Mouse (Mus musculus) lung, postnatal 36 days (tissue): ENCODE data around the gene Sema3f.

Experiments used
- DNase-seq: peaks from one replicate; pipeline ENCODE4 v3.0.0; 2022; ENCODE audit warnings: mixed read lengths

The Sema3f gene

DNA sequence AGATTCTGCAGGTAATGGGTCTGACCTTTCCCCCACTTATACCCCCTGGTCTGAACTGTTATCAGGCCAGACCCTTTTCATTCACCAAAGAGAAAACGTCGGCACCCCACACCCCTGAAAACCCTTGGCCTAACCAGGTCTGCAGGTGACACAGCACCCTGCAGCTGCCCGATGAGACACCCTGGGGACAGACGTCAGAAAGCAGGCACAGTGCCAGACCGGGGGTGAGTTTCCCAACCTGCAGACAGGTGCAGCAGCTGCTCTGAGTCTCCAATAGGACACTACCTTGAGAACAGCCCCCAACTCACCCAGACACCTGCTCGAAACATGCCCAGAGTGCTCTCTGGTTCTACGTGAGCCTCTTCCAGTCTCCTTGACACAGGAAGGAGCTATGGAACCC, 21.3 kb downstream of the Sema3f start:
- no peak for DNase-seq

DNA sequence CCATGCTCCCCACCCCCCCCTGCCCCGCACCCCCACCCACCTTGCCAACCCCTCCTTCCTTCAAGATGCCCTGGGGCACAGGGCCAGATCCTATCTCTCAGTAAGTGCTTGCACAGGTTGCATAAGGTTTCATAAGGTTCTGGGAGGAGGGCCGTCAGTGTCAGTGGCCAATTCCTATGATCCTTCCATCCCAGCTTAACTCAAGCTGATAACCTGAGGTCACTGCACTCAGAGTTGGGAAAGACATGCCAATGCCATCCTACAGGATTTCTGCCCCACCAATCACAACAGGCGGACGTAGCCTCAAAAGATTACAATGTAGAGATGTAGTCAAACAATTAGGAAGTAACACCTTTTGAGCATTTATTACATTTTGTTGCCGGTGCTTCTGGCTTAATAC, 21.9 kb downstream of the Sema3f start:
- DNase-seq = no peak

DNA sequence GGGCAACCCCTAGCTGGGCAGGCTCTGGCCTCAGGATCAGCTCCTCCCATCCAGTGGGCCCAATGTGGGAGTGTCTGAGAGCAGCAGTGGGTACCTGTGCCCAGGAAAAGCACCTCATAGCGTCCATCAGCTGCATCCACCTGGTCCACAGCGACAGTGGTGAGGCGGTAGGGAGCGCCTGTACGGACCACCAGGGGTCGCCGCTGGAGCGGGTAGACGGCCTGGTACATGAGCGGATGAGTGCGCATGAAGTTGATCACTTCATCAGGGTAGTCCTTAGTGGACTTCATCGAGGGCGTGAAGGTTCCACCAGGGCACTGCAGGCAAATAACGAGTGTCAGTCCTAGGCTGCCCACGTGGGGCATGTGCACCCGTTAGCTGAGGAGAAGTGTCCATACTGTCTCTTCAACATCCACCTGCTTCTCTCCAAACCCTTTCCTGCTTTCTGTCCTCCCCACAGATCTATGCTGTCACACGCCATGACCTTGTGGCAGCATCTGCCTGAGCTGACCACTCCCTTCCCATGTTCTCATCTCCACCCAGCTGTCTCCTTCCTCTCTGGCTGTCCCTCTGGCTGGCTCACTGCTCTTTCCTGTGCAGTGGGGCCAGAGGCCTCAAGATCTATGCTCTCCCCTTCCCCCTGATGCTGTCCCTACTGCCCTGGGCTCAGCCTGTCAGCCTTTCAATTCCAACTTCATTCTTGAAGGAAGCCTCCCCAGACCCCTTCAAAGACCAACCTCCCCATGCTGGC, 24.9 kb downstream of the Sema3f start:
- DNase-seq = peak; percentile 77

DNA sequence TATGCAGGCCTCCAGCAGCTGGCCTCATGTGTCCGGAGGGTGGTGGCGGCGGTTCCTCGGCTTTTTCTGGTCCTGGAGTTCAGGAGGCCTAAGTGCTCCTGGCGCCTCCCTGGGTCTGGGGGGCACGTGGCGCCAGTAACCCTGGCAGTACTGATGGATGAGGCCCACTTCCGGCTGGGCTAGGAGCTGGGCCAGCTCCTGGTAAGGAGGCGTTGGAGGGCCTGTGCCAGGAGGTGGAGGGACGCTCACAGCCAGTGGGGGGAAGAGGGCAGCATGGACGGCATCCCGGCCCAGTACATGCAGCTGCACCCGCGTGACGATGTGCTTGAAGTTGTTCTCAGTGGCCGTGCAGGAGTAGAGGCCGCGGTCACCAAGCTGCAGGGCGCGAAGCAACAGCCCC, 27.9 kb downstream of the Sema3f start:
- no peak for DNase-seq

DNA sequence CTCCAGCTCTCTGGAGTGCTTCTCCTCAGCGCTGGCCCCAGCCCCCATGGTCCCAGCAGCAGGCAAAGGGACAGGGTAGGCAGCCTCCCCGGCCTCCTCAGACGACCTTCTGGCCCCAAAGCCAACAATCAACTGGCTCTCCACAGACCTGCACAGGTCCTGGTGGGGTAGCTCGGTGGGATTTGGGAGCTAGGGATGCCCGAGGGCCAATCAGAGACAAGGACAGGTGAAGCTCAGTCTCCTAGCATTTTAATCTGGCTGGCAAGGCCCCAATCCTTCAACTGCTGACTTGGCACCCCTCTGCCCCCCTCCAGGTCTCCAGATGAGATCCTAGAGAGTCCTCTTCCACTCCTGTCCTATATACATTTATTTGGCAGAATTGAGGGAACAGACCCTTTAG, 30.8 kb downstream of the Sema3f start, which contains the start of gene Gnat1:
Gene Gnat1 (minus strand): TSS at position 212 of the 400 bp plus-strand sequence.
- no peak for DNase-seq

DNA sequence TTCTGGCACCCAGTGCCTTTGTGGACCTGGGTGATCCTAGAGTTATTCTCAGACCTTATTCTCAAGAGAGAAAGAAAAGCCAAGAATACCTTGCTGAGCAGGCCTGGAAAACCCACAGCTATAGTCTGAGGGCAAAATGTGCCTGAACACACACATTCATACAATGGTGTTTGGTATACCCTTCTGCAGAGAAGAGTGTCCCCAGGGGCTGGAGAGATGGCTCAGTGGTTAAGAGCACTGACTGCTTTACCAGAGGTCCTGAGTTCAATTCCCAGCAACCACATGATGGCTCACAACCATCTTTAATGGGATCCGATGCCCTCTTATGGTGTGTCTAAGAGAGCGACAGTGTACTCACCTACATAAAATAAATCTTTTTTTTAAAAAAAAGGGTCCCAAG, 31.4 kb downstream of the Sema3f start:
- DNase-seq = no peak

DNA sequence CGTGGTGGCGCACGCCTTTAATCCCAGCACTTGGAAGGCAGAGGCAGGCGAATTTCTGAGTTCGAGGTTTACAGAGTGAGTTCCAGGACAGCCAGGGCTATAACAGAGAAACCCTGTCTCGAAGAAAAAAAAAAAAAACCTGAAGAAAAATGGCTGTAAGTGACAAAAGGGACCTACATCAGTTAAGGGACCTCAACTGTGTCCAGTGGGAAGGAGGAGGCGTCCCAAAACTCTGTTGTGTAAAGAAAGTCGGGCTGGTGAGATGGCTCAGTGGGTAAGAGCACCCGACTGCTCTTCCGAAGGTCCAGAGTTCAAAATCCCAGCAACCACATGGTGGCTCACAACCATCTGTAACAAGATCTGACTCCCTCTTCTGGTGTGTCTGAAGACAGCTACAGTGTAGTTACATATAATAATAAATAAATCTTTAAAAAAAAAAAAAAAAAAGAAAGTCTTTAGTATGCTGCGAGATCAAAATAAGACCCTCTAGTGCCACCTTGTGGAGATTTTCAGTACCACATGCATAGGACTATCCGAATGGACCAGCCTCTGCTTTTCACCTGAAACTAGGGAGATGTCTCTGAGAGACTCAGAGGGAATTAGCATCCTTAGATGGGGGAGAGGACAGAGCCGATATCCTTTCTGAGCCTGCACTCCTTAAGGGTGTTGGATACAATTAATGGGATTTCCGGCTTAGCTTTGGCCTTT, 32.3 kb downstream of the Sema3f start:
- DNase-seq = peak; percentile 95

DNA sequence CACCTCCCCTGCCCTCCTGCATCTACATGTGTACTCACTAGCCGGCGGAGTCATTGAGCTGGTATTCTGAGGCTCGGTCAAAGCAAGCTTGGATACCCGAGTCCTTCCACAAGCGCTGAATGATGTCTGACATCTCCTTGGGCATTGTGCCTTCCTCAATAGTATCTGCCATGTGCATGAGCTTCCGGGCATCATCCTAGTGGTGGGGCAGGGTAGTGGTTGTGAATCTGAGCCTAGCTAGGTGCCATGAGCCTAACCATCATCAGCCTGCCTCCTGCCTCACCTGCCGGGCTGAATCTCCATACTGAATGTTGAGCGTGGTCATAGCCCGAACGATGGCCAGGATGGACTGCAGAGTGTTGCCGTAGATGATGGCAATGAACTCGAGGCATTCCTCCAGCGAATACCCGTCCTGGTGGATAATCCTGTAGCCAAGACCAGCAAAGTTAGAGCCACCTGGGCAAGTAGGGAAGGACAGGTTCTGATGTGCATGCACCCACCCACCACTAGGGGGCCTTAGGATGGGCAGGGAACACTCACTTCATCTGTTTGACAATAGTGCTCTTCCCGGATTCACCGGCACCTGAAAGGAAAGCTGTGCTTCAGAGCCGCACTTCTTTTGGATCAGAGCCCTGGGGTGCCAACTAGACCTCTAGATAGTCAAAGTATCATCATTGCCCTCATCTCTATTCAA, 33.0 kb downstream of the Sema3f start:
- DNase-seq = no peak

DNA sequence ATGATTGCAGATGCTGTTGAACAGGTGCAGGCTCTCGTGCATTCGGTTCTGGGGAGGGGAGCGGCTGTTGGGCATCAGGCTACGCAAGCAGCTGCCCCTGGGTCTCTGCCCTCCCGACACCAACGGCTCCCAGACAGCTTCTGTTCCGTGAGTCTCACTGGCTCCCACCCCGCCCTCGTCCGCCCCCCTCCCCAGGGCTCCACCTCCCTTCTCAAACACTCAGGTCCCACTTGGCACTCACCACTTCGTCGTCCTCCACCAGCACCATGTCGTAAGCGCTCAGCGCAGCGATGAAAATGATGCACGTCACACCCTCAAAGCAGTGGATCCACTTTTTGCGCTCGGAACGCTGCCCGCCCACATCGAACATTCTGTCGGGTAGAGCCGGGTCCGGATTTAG, 34.0 kb downstream of the Sema3f start:
- no peak for DNase-seq

DNA sequence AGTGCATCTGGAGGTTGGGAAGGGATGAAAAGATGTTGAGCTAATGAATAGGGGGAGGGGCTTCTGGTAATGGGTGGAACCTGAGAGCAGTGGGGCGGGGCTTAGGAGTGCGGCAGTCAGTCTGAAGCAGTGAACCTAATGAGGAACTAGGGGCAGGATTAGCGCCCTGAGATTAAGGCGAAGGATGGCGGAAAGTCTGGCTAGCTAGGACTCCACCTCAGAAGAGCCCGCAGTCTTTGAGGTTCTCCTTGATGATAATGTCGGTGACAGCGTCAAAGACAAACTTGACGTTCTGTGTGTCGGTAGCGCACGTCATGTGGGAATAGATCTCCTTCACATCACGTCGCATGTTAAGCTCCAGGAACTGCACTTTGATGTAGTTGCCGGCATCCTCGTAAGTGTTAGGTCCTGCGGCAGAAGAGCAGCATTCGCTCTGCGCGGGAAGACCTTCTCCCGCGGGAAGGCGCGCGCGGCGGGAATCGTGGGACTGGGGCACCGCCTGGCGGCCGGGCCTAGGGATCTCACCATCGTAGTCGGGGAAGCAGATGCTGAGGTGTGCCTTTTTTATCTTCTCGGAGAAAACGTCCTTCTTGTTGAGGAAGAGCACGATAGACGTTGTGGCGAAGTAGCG, 34.5 kb downstream of the Sema3f start:
- peak; percentile 72 for DNase-seq

DNA sequence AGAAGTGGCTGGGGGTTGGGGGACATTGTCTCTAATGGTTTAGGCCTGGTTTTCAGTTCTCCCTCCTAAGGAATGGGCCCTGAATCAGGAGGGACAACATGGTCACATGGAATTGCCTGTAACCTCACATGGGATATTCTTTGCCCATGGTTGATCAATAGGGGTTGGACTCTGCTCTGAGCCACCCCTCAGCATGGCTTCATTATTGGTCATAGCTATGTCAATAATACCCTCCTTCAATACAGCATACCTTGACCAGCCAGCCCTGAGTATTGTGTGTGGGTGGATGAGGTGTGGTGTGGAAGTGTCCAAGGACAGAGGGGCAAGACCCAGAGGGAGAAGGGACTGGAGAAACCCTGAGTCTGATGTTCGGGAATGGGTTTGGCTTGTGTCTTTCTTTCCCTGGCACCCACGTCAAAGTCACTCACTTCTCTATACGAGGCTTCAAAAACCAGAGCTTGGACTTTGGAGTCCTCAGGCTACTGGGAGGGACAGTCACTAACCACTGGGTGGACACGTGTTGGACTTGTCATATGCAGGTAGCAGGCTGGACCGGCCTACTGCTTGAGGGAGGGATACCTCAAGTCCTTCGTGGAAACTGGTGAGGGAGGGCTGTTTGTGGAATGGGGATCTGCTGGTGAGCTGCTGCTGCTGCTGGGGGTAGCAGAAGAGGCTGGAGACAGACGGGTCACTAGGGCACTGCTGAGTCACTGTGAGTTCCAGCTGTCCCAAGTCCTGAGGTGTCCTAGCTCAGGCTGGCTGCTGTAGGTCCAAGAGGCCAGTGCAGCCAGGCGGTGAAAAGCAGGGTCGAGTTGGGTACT, 35.5 kb downstream of the Sema3f start:
- DNase-seq = no peak

DNA sequence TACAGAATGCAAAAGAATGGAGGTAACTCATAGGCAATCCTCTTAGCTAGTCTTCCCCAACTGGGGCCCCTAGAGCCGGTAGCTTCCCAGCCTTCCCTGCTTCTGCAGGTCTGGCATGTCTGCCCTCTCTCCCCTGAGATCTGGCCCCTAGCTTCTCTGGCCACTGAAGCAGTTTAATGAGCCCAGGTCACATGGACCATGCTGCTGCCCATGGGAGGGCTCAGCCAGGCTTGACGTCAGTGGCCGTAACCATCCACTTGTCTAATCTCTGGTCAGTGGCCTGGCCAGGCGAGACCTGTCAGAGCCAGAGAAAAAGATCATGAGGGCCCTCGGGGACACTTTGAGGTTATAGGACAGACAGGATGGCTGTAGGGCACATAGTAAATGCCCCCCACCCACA, 40.0 kb downstream of the Sema3f start:
- DNase-seq = no peak

DNA sequence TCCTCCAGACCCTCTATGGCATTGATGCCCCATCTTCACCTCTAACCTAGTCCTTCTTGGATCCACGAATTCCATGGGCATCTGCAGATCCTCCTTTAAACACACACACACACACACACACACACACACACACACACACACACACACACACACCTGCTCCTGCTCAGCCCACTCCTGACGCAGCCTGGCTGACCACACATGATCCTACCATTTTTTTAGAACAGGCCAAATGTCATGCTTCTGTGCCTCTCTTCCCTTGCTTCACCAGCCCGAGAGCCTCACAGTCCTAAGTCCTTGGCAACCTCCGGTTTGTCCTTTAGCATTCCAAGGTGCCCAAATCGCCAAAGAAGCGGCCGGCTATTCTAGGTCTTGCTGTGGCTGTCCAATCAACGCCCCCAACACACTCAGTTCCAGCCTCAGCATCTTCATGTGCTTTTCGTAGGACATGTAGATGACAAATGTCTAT, 40.8 kb downstream of the Sema3f start, which contains the start of gene Slc38a3:
Gene Slc38a3 (minus strand): TSS at position 51 of the 466 bp plus-strand sequence.
- no peak for DNase-seq

DNA sequence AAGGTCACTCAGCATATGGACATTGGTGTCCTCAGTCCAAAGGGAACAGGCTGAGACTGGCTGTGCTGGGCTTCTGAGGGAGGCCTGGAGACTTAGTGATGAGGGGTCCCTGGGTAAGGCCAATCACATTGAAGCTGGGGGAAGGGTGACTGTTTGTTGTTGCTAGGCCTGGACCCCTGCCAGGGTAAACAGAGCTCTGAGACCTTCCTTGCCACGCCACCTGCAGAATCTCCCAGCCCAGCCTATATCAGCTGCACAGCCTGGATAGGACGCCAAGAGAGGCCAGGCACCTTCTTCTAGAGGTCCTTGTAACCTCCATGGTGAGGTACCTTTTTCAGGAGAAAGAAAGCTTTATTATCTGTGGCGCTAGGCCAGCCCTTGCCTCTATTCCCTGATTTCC, 41.4 kb downstream of the Sema3f start:
- no peak for DNase-seq

DNA sequence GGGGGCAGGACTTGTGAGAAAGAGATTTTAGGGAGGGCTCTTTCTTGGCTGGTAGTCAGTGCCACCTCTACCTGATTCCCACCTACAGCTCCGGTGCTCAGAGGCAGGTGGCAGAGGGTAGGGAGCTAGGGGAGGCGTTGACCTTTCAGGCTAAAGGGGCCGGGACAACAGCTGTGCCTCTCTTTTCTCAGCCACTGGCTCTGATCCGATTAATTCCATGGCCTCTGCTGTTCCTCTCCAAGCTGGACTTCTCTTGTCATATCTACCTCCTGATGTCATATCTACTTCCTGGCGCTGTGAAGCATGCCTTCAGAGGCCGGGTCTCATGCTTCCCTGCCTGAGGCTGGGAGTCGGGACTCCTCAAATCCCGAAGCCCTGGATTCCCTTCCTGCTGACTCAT, 42.3 kb downstream of the Sema3f start:
- DNase-seq = no peak

DNA sequence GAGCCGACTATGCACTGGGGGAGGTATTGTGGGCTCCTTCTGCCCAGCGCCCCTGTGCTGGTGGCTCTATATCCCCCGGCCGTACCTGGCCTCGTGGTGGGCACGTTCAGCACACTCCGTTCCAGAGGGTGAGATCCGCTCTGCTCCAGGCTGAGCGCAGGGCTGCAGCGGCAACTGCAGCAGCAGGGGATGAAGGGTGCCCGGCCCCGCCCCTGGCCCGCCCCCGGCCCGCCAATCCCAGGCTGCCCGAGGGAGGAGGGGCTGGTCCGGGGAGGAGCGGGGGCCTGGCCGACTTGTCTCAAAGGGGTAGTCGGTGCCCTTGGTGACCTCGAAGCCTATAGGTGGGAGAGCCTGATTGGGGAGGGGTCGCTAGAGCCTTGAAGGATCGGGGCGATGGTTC, 43.1 kb downstream of the Sema3f start:
- no peak for DNase-seq

DNA sequence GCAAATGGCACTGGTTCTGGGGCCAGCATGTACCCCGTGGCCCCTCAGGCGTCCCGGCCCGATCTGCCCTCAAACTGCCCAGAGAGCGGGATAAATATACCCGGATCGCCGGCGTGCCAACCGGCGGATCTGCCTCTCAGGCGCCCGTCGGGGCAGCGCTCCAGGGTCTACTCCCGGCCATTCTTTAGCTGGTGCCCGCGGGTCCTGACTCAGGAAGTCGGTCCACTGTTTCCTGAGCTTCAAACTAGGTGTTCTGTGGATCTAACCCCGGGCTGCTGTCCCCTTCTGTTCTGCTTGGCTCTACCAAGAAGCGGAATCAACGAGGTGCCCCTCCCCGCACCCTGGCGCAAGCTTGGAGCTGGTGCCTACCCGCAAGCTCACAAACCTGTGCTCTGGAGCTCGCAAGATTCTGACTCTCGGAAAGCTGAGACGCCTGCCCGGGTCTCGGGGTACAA, 43.5 kb downstream of the Sema3f start:
- no peak for DNase-seq

DNA sequence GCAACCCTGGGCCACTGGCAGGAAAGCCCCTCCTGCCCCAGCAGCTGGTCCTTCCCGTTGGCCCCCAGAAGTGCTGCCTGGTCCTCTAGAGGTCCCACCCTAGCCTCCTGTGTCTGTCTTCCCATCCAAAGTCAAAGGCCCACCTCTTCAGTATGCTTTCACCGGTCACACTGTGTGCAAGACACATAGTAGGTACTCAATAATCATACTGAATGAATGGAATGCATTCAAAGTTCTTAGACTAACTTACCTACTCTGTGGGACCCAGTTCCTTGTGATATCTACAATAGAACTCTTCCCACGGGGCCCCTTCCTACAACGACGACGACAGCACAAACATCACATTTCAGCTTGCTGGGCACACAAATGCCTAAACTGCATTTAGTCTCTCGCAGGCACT, 45.0 kb downstream of the Sema3f start:
- DNase-seq = no peak

DNA sequence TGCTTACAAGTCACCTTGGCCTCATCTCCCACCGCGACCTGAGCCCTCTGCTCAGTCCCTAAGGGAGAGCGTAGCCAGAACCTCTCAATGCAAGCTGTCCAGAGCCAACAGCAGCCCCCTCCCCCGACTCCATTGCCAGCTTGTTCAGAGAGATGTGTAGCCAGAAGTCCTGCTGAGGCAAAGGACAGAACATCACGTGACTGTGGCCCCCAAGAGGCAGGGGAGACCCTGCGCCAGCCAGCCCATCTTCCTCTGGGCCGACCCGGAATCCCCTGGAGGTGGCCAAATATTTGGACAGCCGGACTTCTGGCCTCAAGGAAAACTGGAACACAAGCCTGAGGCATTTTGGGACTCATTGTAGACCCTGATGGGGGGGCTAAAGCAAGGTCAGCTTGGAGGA, 46.8 kb downstream of the Sema3f start:
- no peak for DNase-seq

DNA sequence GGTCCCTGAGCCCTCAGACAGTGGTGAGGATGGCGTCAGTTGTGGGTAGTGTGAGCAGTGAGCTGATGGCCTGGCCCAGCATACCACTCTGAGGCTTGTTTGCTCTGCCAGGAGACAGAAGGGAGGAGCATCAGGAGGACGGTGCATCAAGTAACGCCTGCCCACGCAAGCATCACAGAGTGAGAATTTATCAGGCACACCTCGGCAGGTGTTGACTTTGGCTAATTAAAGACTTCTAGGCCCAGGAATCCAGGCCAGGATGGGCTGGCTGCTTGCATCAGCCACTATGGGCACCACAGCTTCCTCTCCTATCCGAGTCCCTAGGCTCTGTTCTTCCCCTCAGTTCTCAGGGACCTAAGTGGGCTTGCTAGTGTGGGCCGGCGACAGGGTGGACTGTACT, 47.9 kb downstream of the Sema3f start:
- no peak for DNase-seq

DNA sequence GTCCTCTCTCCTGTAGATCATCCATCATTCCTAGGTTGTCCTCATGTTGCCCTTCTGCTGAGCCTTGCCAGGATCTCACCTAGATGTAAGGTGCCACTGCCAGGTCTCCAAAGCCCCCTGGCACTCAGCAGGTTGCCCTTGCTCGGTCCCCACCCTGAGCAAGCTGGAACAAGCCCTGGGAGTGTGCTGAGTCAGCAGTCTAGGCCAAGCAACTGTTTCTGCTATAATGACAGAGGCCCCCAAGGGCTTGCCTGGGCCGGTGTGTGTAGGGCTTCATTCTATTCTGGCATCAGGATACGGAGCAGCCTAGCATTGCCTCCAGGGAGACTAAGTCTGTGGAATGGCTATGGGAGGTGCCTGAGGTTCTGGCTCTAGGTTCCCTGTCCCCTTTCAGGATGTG, 49.5 kb downstream of the Sema3f start:
- DNase-seq = no peak

DNA sequence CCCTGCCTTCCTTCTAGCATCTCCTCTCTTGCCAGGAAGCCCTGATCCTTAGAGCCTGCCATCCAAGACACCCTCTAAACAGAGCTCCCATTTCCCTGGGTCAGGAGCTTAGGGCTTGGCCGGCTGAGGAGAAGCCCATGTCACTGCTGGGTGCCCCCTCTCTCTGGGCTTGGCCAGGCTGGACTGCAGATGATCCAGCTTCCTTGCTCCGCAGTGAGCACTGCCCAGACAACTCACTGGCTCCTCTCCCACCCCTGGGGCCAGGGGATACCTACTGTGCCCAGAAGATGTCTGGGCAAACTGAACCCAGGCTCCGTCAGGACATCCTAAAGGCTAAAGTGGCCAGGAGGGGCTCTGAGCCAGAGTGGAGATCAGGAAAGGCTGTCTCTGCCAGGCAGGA, 50.3 kb downstream of the Sema3f start:
- DNase-seq = no peak
